Mouse (Mus musculus) limb, embryonic 11.5 days (tissue): ENCODE results near the gene Ern1. TPM values are rescaled to one million over a fixed set of nuclear protein-coding genes. Genes with fewer than 3 reads are reported as not detected.
"Not testable (repeated sequence)": the region's sequence is repeated elsewhere in the genome, so short reads cannot be mapped to it uniquely, and the experiment has no call there.

ENCODE experiments used
- ATAC-seq: fragments of 200-750 bp; cut with Nextera tagmentation; 2 replicates; pipeline ENCODE4 v1.8.0; 2017; ENCODE audit warnings: low read depth; ENCODE audit not compliant: insufficient number of reproducible peaks, low FRiP score, low TSS enrichment
- DNase-seq: peaks from one replicate; pipeline ENCODE4 v3.0.0-alpha.2; 2015; ENCODE audit warnings: low spot score
- H3K27ac ChIP-seq: fragments of 300-500 bp; sonication (generic); replicated peaks from 2 replicates; pipeline ENCODE4 v1.5.1; 2014; ENCODE audit warnings: low read depth, mild to moderate bottlenecking, low read length
- H3K27me3 ChIP-seq: fragments of 300-500 bp; sonication (generic); 2 replicates; pipeline ENCODE4 v1.6.1; 2014; ENCODE audit warnings: mild to moderate bottlenecking, low read length, mixed read lengths; ENCODE audit not compliant: control insufficient read depth, insufficient read depth
- H3K36me3 ChIP-seq: fragments of 300-500 bp; sonication (generic); 2 replicates; pipeline ENCODE4 v1.6.1; 2014; ENCODE audit warnings: mild to moderate bottlenecking, low read length, moderate library complexity, mixed read lengths; ENCODE audit not compliant: control insufficient read depth, insufficient read depth
- H3K4me1 ChIP-seq: fragments of 300-500 bp; sonication (generic); 2 replicates; pipeline ENCODE4 v1.6.1; 2014; ENCODE audit warnings: low read length, mixed read lengths; ENCODE audit not compliant: control insufficient read depth, insufficient read depth
- H3K4me2 ChIP-seq: fragments of 300-500 bp; sonication (generic); 2 replicates; pipeline ENCODE4 v1.6.1; 2014; ENCODE audit warnings: low read depth, mild to moderate bottlenecking, moderate library complexity; ENCODE audit not compliant: severe bottlenecking
- H3K4me3 ChIP-seq: fragments of 300-500 bp; sonication (generic); 2 replicates; pipeline ENCODE4 v1.5.1; 2014; ENCODE audit warnings: low read depth, low read length
- H3K9ac ChIP-seq: fragments of 300-500 bp; sonication (generic); 2 replicates; pipeline ENCODE4 v1.6.1; 2014; ENCODE audit warnings: mild to moderate bottlenecking, low read length
- H3K9me3 ChIP-seq: fragments of 300-500 bp; sonication (generic); 2 replicates; pipeline ENCODE4 v1.6.1; 2016; ENCODE audit warnings: low read length; ENCODE audit not compliant: control insufficient read depth
- WGBS: fragments of 180-500 bp; shearing (Covaris S2); extraction: QIAGEN DNeasy Blood & Tissue Kit; methylation state at CpG from one replicate; pipeline ENCODE4 v1.1.7; 2014; 5-methylcytosine and 5-hydroxymethylcytosine counted together
- polyA plus RNA-seq: library from polyadenylated mRNA; unstranded; fragments of >200 nt; fragmentation: Nextera tagmentation; extraction: Ambion mirVana; gene quantifications from 2 replicates; pipeline ENCODE4 v1.2.1, GENCODE M21; 2014

Ern1 gene
- polyA plus RNA-seq, 1 experiment from 2014 or later, result 6.9 TPM

GRCm38 (mm10) chr11:106500393-106501307 lies 13.0 kb upstream of the Ern1 start:
- peak; percentile 93 for DNase-seq
- no peaks in the 10 kb centered on the region for H3K27me3 ChIP-seq
- peak overlapping the region; percentile 65 for H3K4me2 ChIP-seq
- no peaks in the 10 kb centered on the region for H3K4me1 ChIP-seq
- 1% methylated on average over 50 of the region's 55 CpGs for WGBS
- peak overlapping the region; percentile 94 for H3K4me3 ChIP-seq
- peak; percentile 97 for ATAC-seq
- H3K9me3 ChIP-seq, result no peaks in the 10 kb centered on the region
- peak overlapping the region; percentile 100 for H3K9ac ChIP-seq
- H3K36me3 ChIP-seq, result no peaks in the 10 kb centered on the region
- H3K27ac ChIP-seq, result peak overlapping the region; percentile 99

- DNase-seq (no peak), ATAC-seq (no peak)
- WGBS, result 46% methylated on average over 4 of the region's 4 CpGs
- Histone ChIP-seq H3K9ac (no peak overlapping the region), H3K4me2 (no peak overlapping the region), H3K27me3 (no peaks in the 10 kb centered on the region), H3K4me3 (no peak overlapping the region), H3K9me3 (no peaks in the 10 kb centered on the region), H3K36me3 (no peaks in the 10 kb centered on the region), H3K27ac (no peak overlapping the region), H3K4me1 (no peaks in the 10 kb centered on the region)
Observed at GRCm38 (mm10) chr11:106498739-106499379, 11.2 kb upstream of the Ern1 start.

GRCm38 (mm10) chr11:106497926-106498325 lies 10.3 kb upstream of the Ern1 start:
- no peaks in the 10 kb centered on the region for H3K9me3 ChIP-seq
- H3K4me1 ChIP-seq, result no peaks in the 10 kb centered on the region
- 92% methylated on average over 2 of the region's 2 CpGs for WGBS
- H3K4me2 ChIP-seq, result no peak overlapping the region
- H3K27ac ChIP-seq, result no peak overlapping the region
- no peak for ATAC-seq
- no peaks in the 10 kb centered on the region for H3K36me3 ChIP-seq
- no peaks in the 10 kb centered on the region for H3K27me3 ChIP-seq
- no peak overlapping the region for H3K9ac ChIP-seq
- DNase-seq, result no peak
- no peak overlapping the region for H3K4me3 ChIP-seq

- not testable (repeated sequence) for H3K27me3 ChIP-seq, H3K9me3 ChIP-seq, DNase-seq, H3K4me1 ChIP-seq, H3K4me3 ChIP-seq, H3K36me3 ChIP-seq, H3K27ac ChIP-seq, ATAC-seq, H3K4me2 ChIP-seq, H3K9ac ChIP-seq
- WGBS, result 97% methylated on average over 2 of the region's 2 CpGs
Observed at GRCm38 (mm10) chr11:106497009-106497408, 9.4 kb upstream of the Ern1 start.

GRCm38 (mm10) chr11:106492984-106493669 lies 5.5 kb upstream of the Ern1 start:
- DNase-seq (no peak), ATAC-seq (no peak)
- Histone ChIP-seq H3K4me1 (no peaks in the 10 kb centered on the region; the same call in 1 of the 2 replicates), H3K36me3 (no peaks in the 10 kb centered on the region), H3K4me3 (no peak overlapping the region), H3K9ac (no peak overlapping the region), H3K4me2 (no peak overlapping the region), H3K27me3 (no peaks in the 10 kb centered on the region), H3K9me3 (no peaks in the 10 kb centered on the region), H3K27ac (no peak overlapping the region)
- WGBS, result 79% methylated on average over 7 of the region's 7 CpGs

- no peaks in the 10 kb centered on the region for H3K9me3 ChIP-seq
- 2% methylated on average over 3 of the region's 3 CpGs for WGBS
- no peak overlapping the region for H3K4me3 ChIP-seq
- ATAC-seq, result no peak
- H3K27ac ChIP-seq, result no peak overlapping the region
- H3K4me1 ChIP-seq, result peaks cover 2% of the 10 kb centered on the region; the same call in 1 of the 2 replicates
- peak; percentile 71 for DNase-seq
- no peaks in the 10 kb centered on the region for H3K36me3 ChIP-seq
- no peaks in the 10 kb centered on the region for H3K27me3 ChIP-seq
- H3K4me2 ChIP-seq, result no peak overlapping the region
- no peak overlapping the region for H3K9ac ChIP-seq
Observed at GRCm38 (mm10) chr11:106491393-106491792, 3.7 kb upstream of the Ern1 start.

GRCm38 (mm10) chr11:106490600-106490999 lies 2.9 kb upstream of the Ern1 start:
- not testable (repeated sequence) for DNase-seq

GRCm38 (mm10) chr11:106490057-106490456 lies 2.4 kb upstream of the Ern1 start:
- H3K9me3 ChIP-seq, result no peaks in the 10 kb centered on the region
- H3K9ac ChIP-seq, result no peak overlapping the region
- H3K4me1 ChIP-seq, result peaks cover 5% of the 10 kb centered on the region; the same call in 1 of the 2 replicates
- DNase-seq, result no peak
- H3K36me3 ChIP-seq, result no peaks in the 10 kb centered on the region
- H3K27me3 ChIP-seq, result no peaks in the 10 kb centered on the region
- no peak overlapping the region for H3K4me3 ChIP-seq
- WGBS, result 52% methylated on average over 10 of the region's 10 CpGs
- no peak overlapping the region for H3K27ac ChIP-seq
- ATAC-seq, result no peak
- H3K4me2 ChIP-seq, result no peak overlapping the region

More at GRCm38 (mm10) chr11:106490600-106490999, 2.9 kb upstream of the Ern1 start:
- WGBS, result 86% methylated on average over 6 of the region's 6 CpGs
- H3K4me2 ChIP-seq, H3K36me3 ChIP-seq, H3K9me3 ChIP-seq, H3K4me3 ChIP-seq, ATAC-seq, H3K9ac ChIP-seq, H3K27me3 ChIP-seq, H3K27ac ChIP-seq, H3K4me1 ChIP-seq: not testable (repeated sequence)
